Mouse (Mus musculus) bone marrow macrophage, adult 2 months (primary cell): ENCODE results near the gene Ank3. TPM values are rescaled to one million over a fixed set of nuclear protein-coding genes. Genes with fewer than 3 reads are reported as not detected.

Source experiments
- H3K27ac ChIP-seq: 2 replicates; pipeline ENCODE4 v1.5.1; 2012; ENCODE audit warnings: low read depth, low read length; ENCODE audit not compliant: insufficient read depth
- H3K4me1 ChIP-seq: 2 replicates; pipeline ENCODE4 v1.6.1; 2012; ENCODE audit warnings: low read length; ENCODE audit not compliant: control insufficient read depth, insufficient read depth
- H3K4me3 ChIP-seq: 2 replicates; pipeline ENCODE4 v1.5.1; 2012; ENCODE audit warnings: mild to moderate bottlenecking, low read length, moderate library complexity; ENCODE audit not compliant: insufficient read depth
- CTCF ChIP-seq: IDR thresholded peaks from 2 replicates; pipeline ENCODE4 v1.5.1; 2012; ENCODE audit warnings: low read depth, mild to moderate bottlenecking, low read length, moderate library complexity
- POLR2A ChIP-seq: IDR thresholded peaks from 2 replicates; pipeline ENCODE4 v1.6.1; 2012; ENCODE audit warnings: mild to moderate bottlenecking, low read depth, low read length, borderline replicate concordance
- polyA plus RNA-seq: library from polyadenylated mRNA; stranded (reverse); fragments of >200 nt; gene quantifications from 2 replicates; pipeline ENCODE4 v1.2.4, GENCODE M21; 2012; ENCODE audit not compliant: missing spikeins, insufficient read depth, insufficient read length

Ank3 gene
- polyA plus RNA-seq, 1 experiment: 1.5 TPM

- no peak overlapping the region for H3K27ac ChIP-seq
- no peaks in the 10 kb centered on the region for H3K4me1 ChIP-seq
- H3K4me3 ChIP-seq: no peak overlapping the region
- TF ChIP-seq POLR2A: no peak
- no peak for TF ChIP-seq CTCF
Measured at GRCm38 (mm10) chr10:69746322-69746721, 347.7 kb downstream of the Ank3 start.

GRCm38 (mm10) chr10:69746730-69747129 lies 348.2 kb downstream of the Ank3 start:
- TF ChIP-seq CTCF (no peak), POLR2A (no peak)

GRCm38 (mm10) chr10:69751416-69751815 lies 352.8 kb downstream of the Ank3 start:
- H3K4me1 ChIP-seq: no peaks in the 10 kb centered on the region
- TF ChIP-seq CTCF (no peak), POLR2A (no peak)

More at GRCm38 (mm10) chr10:69746730-69747129, 348.2 kb downstream of the Ank3 start:
- Histone ChIP-seq H3K4me3 (no peak overlapping the region), H3K27ac (no peak overlapping the region), H3K4me1 (no peaks in the 10 kb centered on the region)

GRCm38 (mm10) chr10:69753464-69753863 lies 354.9 kb downstream of the Ank3 start:
- no peak overlapping the region for H3K4me3 ChIP-seq
- TF ChIP-seq POLR2A (no peak), CTCF (no peak)
- H3K27ac ChIP-seq: no peak overlapping the region
- no peaks in the 10 kb centered on the region for H3K4me1 ChIP-seq

More at GRCm38 (mm10) chr10:69751416-69751815, 352.8 kb downstream of the Ank3 start:
- H3K4me3 ChIP-seq: no peak overlapping the region
- H3K27ac ChIP-seq: no peak overlapping the region

- H3K27ac ChIP-seq: no peak overlapping the region
- no peak for TF ChIP-seq CTCF
- no peak for TF ChIP-seq POLR2A
- H3K4me1 ChIP-seq: no peaks in the 10 kb centered on the region
- no peak overlapping the region for H3K4me3 ChIP-seq
Measured at GRCm38 (mm10) chr10:69756956-69757672, 358.5 kb downstream of the Ank3 start.

GRCm38 (mm10) chr10:69762977-69763376 lies 364.4 kb downstream of the Ank3 start:
- TF ChIP-seq CTCF: no peak
- no peak for TF ChIP-seq POLR2A
- Histone ChIP-seq H3K4me1 (no peaks in the 10 kb centered on the region), H3K4me3 (no peak overlapping the region), H3K27ac (no peak overlapping the region)

- H3K4me3 ChIP-seq: no peak overlapping the region
- H3K27ac ChIP-seq: no peak overlapping the region
- H3K4me1 ChIP-seq: no peaks in the 10 kb centered on the region
- no peak for TF ChIP-seq POLR2A
- no peak for TF ChIP-seq CTCF
Measured at GRCm38 (mm10) chr10:69764402-69764801, 365.8 kb downstream of the Ank3 start.

GRCm38 (mm10) chr10:69777065-69777645 lies 378.6 kb downstream of the Ank3 start:
- TF ChIP-seq CTCF (no peak), POLR2A (no peak)
- H3K27ac ChIP-seq: no peak overlapping the region
- 0 out of 2 replicates have a peak, but pooled peaks cover 3% of the 10 kb centered on the region for H3K4me1 ChIP-seq
- H3K4me3 ChIP-seq: no peak overlapping the region

GRCm38 (mm10) chr10:69777736-69778135 lies 379.2 kb downstream of the Ank3 start:
- H3K4me3 ChIP-seq: no peak overlapping the region
- TF ChIP-seq POLR2A (no peak), CTCF (no peak)
- 0 out of 2 replicates have a peak, but pooled peaks cover 3% of the 10 kb centered on the region for H3K4me1 ChIP-seq
- no peak overlapping the region for H3K27ac ChIP-seq

GRCm38 (mm10) chr10:69779246-69779645 lies 380.7 kb downstream of the Ank3 start:
- 0 out of 2 replicates have a peak, but pooled peaks cover 3% of the 10 kb centered on the region for H3K4me1 ChIP-seq
- no peak overlapping the region for H3K27ac ChIP-seq
- H3K4me3 ChIP-seq: no peak overlapping the region
- TF ChIP-seq POLR2A (no peak), CTCF (no peak)
